Mouse (Mus musculus) myocyte (in vitro differentiated cells): ENCODE results near the gene Zbtb20.

Source experiments
- MAX ChIP-seq: IDR thresholded peaks from one replicate; pipeline ENCODE4 v1.6.1; 2011; ENCODE audit warnings: low read depth, mild to moderate bottlenecking, control low read depth
- MYOD1 ChIP-seq, 3 experiments: IDR thresholded peaks; one replicate each; pipeline ENCODE4 v1.6.1; 2011; ENCODE audit warnings: control low read depth in 2 of 3, low read depth in 2 of 3, mild to moderate bottlenecking in 2 of 3, moderate library complexity in 1 of 3; ENCODE audit not compliant: insufficient read length in 2 of 3, control insufficient read depth in 1 of 3
- MYOG ChIP-seq, 3 experiments: IDR thresholded peaks; one replicate each; pipeline ENCODE4 v1.6.1; 2011; ENCODE audit warnings: control low read depth in 2 of 3, low read depth in 2 of 3, mild to moderate bottlenecking in 2 of 3; ENCODE audit not compliant: insufficient read length in 2 of 3, control insufficient read depth in 1 of 3, insufficient read depth in 1 of 3
- POLR2A ChIP-seq: IDR thresholded peaks from one replicate; pipeline ENCODE4 v1.6.1; 2011; ENCODE audit warnings: low read depth, mild to moderate bottlenecking, control low read depth, moderate library complexity; ENCODE audit not compliant: insufficient read length
- POLR2AphosphoS2 ChIP-seq: IDR thresholded peaks from one replicate; pipeline ENCODE4 v1.6.1; 2011; ENCODE audit warnings: low read depth, control low read depth; ENCODE audit not compliant: insufficient read length
- REST ChIP-seq: IDR thresholded peaks from one replicate; pipeline ENCODE4 v1.6.1; 2011; ENCODE audit warnings: mild to moderate bottlenecking, control low read depth, moderate library complexity; ENCODE audit not compliant: insufficient read depth, insufficient read length

DNA sequence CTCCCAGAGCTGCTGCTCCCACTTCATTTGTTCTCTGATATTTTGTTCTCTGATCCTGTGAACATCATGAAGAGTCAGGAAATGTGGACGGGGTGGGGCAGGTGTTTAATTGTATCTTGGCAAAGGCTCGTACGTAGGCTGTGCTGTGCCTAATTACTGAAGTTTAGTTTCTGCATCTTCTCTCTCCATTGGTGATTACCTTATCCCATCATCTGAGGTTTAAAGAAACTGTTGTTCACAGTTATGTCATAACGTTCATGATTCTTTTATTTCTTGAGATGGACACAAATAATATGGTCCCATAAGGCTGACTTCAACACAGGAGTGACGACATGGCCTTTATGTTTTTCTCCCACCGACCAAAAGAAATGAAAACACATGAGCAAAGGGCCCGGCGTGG, 582.1 kb downstream of the Zbtb20 start:
- TF ChIP-seq MYOD1 (IDR thresholded peaks at IDR 0.05; ENCODE audit: control insufficient read depth in 1 of 3, insufficient read length in 2 of 3, low read depth in 2 of 3) (no peak), REST (no peak), POLR2A (no peak), MYOG (IDR thresholded peaks at IDR 0.05; ENCODE audit: control insufficient read depth in 1 of 3, insufficient read depth in 1 of 3, insufficient read length in 2 of 3, low read depth in 2 of 3) (no peak), MAX (no peak), POLR2AphosphoS2 (no peak)
